Comparison of ENCODE assay signal across 10 mouse cellular contexts in the genomic region with DNA sequence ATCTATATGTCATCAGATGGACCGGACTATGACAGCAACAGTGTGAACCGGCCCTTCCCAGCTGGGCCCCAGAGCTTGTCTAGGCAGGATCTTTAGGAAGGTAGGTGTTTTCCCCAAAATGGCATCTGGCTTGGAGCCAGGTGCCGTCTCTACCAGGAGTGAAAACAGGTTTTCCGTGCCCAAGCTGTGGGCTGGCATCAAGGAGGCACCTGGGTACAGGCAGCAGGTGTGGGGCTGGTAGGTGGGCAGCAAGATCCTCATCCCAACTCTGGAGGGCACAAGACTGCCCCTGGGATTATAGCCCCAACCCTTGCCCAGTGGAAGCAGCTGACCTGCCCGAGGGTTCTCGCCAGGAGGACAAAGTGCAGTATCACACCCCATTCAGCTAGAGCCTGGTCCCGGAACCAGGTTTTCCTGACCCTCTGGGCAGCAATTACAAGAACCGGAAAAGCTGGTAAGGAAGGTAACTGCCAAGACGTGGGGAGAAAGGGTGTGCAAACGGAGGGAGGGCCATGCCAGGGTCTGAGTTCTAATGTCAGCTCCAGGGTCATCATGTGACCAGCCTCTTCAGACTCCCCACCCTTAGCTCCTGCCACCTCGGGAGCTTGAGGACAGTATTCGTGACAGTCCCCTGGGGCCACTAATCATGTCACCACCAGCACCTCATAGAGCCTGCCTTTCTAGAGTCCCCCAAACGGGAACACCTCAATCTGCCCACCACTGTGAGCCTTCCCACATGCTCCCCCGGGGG. TPM values are rescaled to one million over a fixed set of nuclear protein-coding genes. Genes with fewer than 3 reads are reported as not detected.
DNase-seq lines count a peak whose midpoint lies in the region; ATAC-seq and TF ChIP-seq lines count a peak whose summit lies in the region.
"Had no signal": no experiment of that assay in that cellular context is flagged by ENCODE, and none has a peak within 500 bp of the region (broad histone marks: within the 10 kb centered on the region; RNA-seq: fewer than 3 reads in every experiment).

No protein-coding gene starts in this region.

- no peak overlapping the region for H3K4me2 ChIP-seq in stomach, postnatal 0 days (replicated peaks; ENCODE audit: low read depth)
- H3K4me2 ChIP-seq: midbrain, embryonic 11.5 days had no signal

- ATAC-seq in erythroid progenitor cell, adult 5-6 weeks (replicated peaks; ENCODE audit: low FRiP score, poor library complexity, severe bottlenecking) = peak; percentile 46
- ATAC-seq in stomach, postnatal 0 days (ENCODE audit: low FRiP score, low TSS enrichment) = peak; percentile 53

- DNase-seq in lung, postnatal 36 days = peak; percentile 16
- DNase-seq in lung, postnatal 25 days (ENCODE audit: low spot score) = no peak
- no peak for DNase-seq in limb, embryonic 10.5 days (ENCODE audit: low spot score)
- peak; percentile 85 for DNase-seq in stomach, postnatal 0 days (ENCODE audit: low spot score)
- no peak for DNase-seq in ovary, postnatal 14 days (ENCODE audit: low spot score)
- DNase-seq in adipocyte (ENCODE audit: low spot score) = no peak
- DNase-seq: adrenal gland, postnatal 10 days; cerebellum, postnatal 14 days had no signal

- H3K27ac ChIP-seq in limb, embryonic 10.5 days = peak overlapping the region; percentile 43
- peak overlapping the region; percentile 93 for H3K27ac ChIP-seq in stomach, postnatal 0 days (replicated peaks)

- WGBS in limb, embryonic 10.5 days = 84% methylated on average over 14 of the region's 14 CpGs
- 60% methylated on average over 14 of the region's 14 CpGs for WGBS in stomach, postnatal 0 days

- H3K27me3 ChIP-seq in limb, embryonic 10.5 days (ENCODE audit: low read depth, poor library complexity, severe bottlenecking) = peaks cover 24% of the 10 kb centered on the region
- H3K27me3 ChIP-seq in stomach, postnatal 0 days (ENCODE audit: control insufficient read depth, insufficient read depth, low read length) = no peaks in the 10 kb centered on the region

- H3K4me1 ChIP-seq in limb, embryonic 10.5 days = peaks cover 47% of the 10 kb centered on the region
- peaks cover 7% of the 10 kb centered on the region for H3K4me1 ChIP-seq in stomach, postnatal 0 days (replicated peaks; ENCODE audit: control insufficient read depth, insufficient read depth)

- no peak for TF ChIP-seq CTCF in stomach, postnatal 0 days (IDR thresholded peaks at IDR 0.05; ENCODE audit: low read depth)

- peak; percentile 78 for TF ChIP-seq EP300 in stomach, postnatal 0 days (optimal IDR thresholded peaks at IDR 0.05)

- H3K36me3 ChIP-seq in limb, embryonic 10.5 days = no peaks in the 10 kb centered on the region
- H3K36me3 ChIP-seq in stomach, postnatal 0 days (ENCODE audit: control insufficient read depth, insufficient read depth, low read length) = no peaks in the 10 kb centered on the region

- no peak overlapping the region for H3K9ac ChIP-seq in stomach, postnatal 0 days (ENCODE audit: low read length)

- H3K4me3 ChIP-seq in limb, embryonic 10.5 days = no peak overlapping the region
- no peak overlapping the region for H3K4me3 ChIP-seq in stomach, postnatal 0 days (ENCODE audit: low read depth, low read length)

- H3K9me3 ChIP-seq in limb, embryonic 10.5 days (replicated peaks) = no peaks in the 10 kb centered on the region
- H3K9me3 ChIP-seq in stomach, postnatal 0 days (ENCODE audit: control insufficient read depth, low read length) = no peaks in the 10 kb centered on the region

RNA-seq across cellular contexts. Expression of a gene that starts 1.9 kb away (rescaled TPM):
- total RNA-seq in erythroid progenitor cell, adult 5-6 weeks (2015; ENCODE audit: low replicate concordance) = 42.8 and 81.4 TPM in 2 replicates
- 58.5 and 59.2 TPM in 2 replicates for total RNA-seq in erythroid progenitor cell, adult 5-6 weeks (2017; ENCODE audit: low replicate concordance)
- polyA plus RNA-seq in limb, embryonic 10.5 days (2016; fragmentation: Nextera tagmentation; extraction: Ambion mirVana) = 8.9 and 9.0 TPM in 2 replicates
- 6.6 and 8.7 TPM in 2 replicates for polyA plus RNA-seq in stomach, postnatal 0 days (2015; fragmentation: Nextera tagmentation; extraction: Ambion mirVana)

RNA-seq across cellular contexts. Expression of a gene that starts 37.5 kb away (rescaled TPM):
- 46.5 and 59.1 TPM in 2 replicates for total RNA-seq in erythroid progenitor cell, adult 5-6 weeks (2015; ENCODE audit: low replicate concordance)
- total RNA-seq in erythroid progenitor cell, adult 5-6 weeks (2017; ENCODE audit: low replicate concordance) = 31.3 and 72.7 TPM in 2 replicates
- 42.5 and 43.7 TPM in 2 replicates for polyA plus RNA-seq in limb, embryonic 10.5 days (2016; fragmentation: Nextera tagmentation; extraction: Ambion mirVana)
- polyA plus RNA-seq in stomach, postnatal 0 days (2015; fragmentation: Nextera tagmentation; extraction: Ambion mirVana) = 7.9 and 8.0 TPM in 2 replicates

RNA-seq across cellular contexts. Expression of a gene that starts 53.3 kb away (rescaled TPM):
- 36.5 and 36.8 TPM in 2 replicates for total RNA-seq in erythroid progenitor cell, adult 5-6 weeks (2015; ENCODE audit: low replicate concordance)
- 45.3 and 55.7 TPM in 2 replicates for total RNA-seq in erythroid progenitor cell, adult 5-6 weeks (2017; ENCODE audit: low replicate concordance)
- polyA plus RNA-seq in limb, embryonic 10.5 days (2016; fragmentation: Nextera tagmentation; extraction: Ambion mirVana) = 7.1 and 8.1 TPM in 2 replicates
- polyA plus RNA-seq in stomach, postnatal 0 days (2015; fragmentation: Nextera tagmentation; extraction: Ambion mirVana) = 19.4 TPM in 2 replicates

Comparison
In these comparisons a context has a peak if more than half of its experiments do, and no peak if none do; other contexts are left out.
1. DNase-seq: peak in lung, postnatal 36 days (single experiment) and stomach, postnatal 0 days (single experiment); none in lung, postnatal 25 days (single experiment), limb, embryonic 10.5 days (single experiment), ovary, postnatal 14 days (single experiment) and adipocyte (single experiment).